Mouse (Mus musculus): ENCODE results near the gene Kat6b. TPM values are rescaled to one million over a fixed set of nuclear protein-coding genes. Genes with fewer than 3 reads are reported as not detected.
"Not testable (repeated sequence)": the region's sequence is repeated elsewhere in the genome, so short reads cannot be mapped to it uniquely, and the experiment has no call there.

Kat6b gene
- total and polyA plus RNA-seq, 2 experiments from 2014 or later, result 16.9 to 35.8 TPM

DNA sequence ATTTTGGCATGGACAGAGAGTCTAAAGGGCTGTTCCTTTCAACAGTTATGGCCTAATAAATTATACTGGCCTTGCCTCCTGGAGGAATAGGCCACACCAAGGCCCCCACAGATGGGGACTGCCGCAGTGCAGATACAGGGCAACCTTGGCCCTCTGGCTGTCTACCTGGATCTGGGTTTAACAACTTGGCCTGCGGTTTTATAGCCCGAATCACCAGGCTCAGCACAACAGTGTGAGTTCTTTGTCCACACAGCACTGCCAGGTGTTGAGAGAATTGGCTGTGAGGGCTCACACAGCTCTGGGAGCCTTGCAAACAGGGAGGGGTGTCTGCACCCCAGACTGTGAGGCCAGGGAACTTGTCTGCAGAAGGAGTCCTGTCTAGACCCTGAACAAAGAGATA, 18.8 kb upstream of the Kat6b start:
- DNase-seq (no peak), ATAC-seq (no peak)
- no peaks in the 10 kb centered on the region for H3K9me3 ChIP-seq (ENCODE audit: low read length)
- no peaks in the 10 kb centered on the region for H3K4me1 ChIP-seq (ENCODE audit: insufficient read depth)
- 91% methylated on average over 3 of the region's 3 CpGs for WGBS
- no peak overlapping the region for H3K27ac ChIP-seq (ENCODE audit: low read depth, low read length)
- H3K27me3 ChIP-seq (ENCODE audit: insufficient read depth, low read length), result no peaks in the 10 kb centered on the region
- no peaks in the 10 kb centered on the region for H3K36me3 ChIP-seq (ENCODE audit: insufficient read depth)
- H3K4me3 ChIP-seq (ENCODE audit: low read depth, low read length), result no peak overlapping the region
- no peak overlapping the region for H3K9ac ChIP-seq
- H3K4me2 ChIP-seq (ENCODE audit: low read depth), result no peak overlapping the region
- no peak for TF ChIP-seq CTCF (IDR thresholded peaks at IDR 0.05; ENCODE audit: low read depth)

DNA sequence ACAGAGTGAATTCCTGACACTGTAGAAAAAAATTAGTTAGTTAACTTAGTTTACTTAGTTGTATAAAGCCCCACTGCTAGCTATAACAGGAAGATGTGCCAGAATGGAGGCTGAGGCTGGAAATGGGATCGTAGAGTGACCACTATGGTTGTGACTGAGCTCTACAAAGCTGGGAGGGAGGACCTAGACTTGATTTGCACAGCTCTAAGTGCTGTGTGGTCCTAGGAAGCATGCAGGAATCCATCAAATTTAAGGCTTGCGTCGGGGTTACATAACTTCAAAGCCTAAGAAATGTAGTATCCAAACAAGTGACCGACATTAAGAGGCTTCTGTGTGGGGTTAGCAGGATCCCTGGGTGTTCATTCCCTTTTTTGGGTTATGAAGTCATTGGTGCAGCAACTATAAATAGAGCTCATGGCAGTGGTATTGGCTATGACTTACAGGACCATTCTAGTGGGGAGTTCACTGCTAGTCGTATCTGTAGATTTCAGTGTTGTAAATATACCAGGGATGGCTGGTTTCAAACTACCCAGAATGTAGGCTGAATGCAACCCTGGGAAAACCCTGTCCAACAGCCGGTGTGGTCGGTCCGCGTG, 18.0 kb upstream of the Kat6b start:
- Histone ChIP-seq H3K36me3 (ENCODE audit: insufficient read depth) (no peaks in the 10 kb centered on the region), H3K4me3 (ENCODE audit: low read depth, low read length) (no peak overlapping the region), H3K9ac (no peak overlapping the region), H3K9me3 (ENCODE audit: low read length) (no peaks in the 10 kb centered on the region), H3K27ac (ENCODE audit: low read depth, low read length) (no peak overlapping the region), H3K4me1 (ENCODE audit: insufficient read depth) (no peaks in the 10 kb centered on the region), H3K4me2 (ENCODE audit: low read depth) (no peak overlapping the region), H3K27me3 (ENCODE audit: insufficient read depth, low read length) (no peaks in the 10 kb centered on the region)
- WGBS, result 92% methylated on average over 9 of the region's 9 CpGs
- DNase-seq (no peak), ATAC-seq (no peak)
- TF ChIP-seq CTCF (IDR thresholded peaks at IDR 0.05; ENCODE audit: low read depth), result no peak

DNA sequence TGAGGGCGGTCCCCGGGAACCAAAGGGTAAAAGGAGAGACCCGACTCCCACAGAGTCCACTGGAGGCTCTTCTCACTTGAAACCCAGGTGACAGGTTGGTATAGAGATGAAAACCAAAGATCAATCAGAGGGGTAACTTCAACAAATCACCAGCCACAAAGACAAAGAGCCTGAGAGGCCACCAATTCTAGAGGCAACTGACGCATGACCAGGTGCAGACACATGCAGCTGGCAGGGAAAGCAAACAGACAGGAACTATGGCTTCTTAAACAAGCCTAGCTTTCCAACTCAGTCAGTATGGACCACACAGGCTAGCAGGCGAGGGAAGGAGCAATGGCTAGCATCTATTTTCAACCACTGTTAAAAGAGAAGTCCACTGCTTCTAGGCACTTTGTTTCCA, 10.8 kb upstream of the Kat6b start:
- Histone ChIP-seq H3K27me3 (ENCODE audit: insufficient read depth, low read length) (no peaks in the 10 kb centered on the region), H3K36me3 (ENCODE audit: insufficient read depth) (no peaks in the 10 kb centered on the region), H3K4me2 (ENCODE audit: low read depth) (no peak overlapping the region), H3K9ac (no peak overlapping the region), H3K4me1 (ENCODE audit: insufficient read depth) (no peaks in the 10 kb centered on the region), H3K9me3 (ENCODE audit: low read length) (no peaks in the 10 kb centered on the region), H3K27ac (ENCODE audit: low read depth, low read length) (no peak overlapping the region), H3K4me3 (ENCODE audit: low read depth, low read length) (no peak overlapping the region)
- ATAC-seq (no peak), DNase-seq (no peak)
- 85% methylated on average over 5 of the region's 5 CpGs for WGBS
- no peak for TF ChIP-seq CTCF (IDR thresholded peaks at IDR 0.05; ENCODE audit: low read depth)

DNA sequence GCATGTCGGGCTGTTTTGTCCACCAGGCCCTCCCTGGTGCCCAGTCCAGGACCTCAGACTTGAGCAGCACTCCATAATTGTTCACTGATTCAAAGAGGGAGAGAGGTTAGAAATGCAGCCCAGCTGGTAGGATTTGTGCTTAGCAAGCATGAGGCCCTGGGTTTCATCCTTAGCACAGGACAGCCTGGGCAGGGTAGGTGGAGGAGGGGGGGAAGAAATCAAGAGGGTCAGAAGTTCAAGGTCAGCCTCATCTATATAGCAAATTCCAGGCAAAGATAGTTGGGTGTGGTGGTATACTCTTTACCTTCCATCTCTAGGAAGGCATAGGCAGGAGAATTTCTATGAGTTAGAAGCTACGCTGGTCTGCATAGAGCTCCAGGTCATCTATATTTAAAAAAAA, 9.3 kb upstream of the Kat6b start:
- Histone ChIP-seq H3K9me3 (ENCODE audit: low read length) (no peaks in the 10 kb centered on the region), H3K36me3 (ENCODE audit: insufficient read depth) (no peaks in the 10 kb centered on the region), H3K4me1 (ENCODE audit: insufficient read depth) (no peaks in the 10 kb centered on the region), H3K27me3 (ENCODE audit: insufficient read depth, low read length) (no peaks in the 10 kb centered on the region), H3K27ac (ENCODE audit: low read depth, low read length) (no peak overlapping the region), H3K9ac (no peak overlapping the region), H3K4me3 (ENCODE audit: low read depth, low read length) (no peak overlapping the region), H3K4me2 (ENCODE audit: low read depth) (no peak overlapping the region)
- WGBS, result 95% methylated on average over 2 of the region's 2 CpGs
- DNase-seq (no peak), ATAC-seq (no peak)
- no peak for TF ChIP-seq CTCF (IDR thresholded peaks at IDR 0.05; ENCODE audit: low read depth)

DNA sequence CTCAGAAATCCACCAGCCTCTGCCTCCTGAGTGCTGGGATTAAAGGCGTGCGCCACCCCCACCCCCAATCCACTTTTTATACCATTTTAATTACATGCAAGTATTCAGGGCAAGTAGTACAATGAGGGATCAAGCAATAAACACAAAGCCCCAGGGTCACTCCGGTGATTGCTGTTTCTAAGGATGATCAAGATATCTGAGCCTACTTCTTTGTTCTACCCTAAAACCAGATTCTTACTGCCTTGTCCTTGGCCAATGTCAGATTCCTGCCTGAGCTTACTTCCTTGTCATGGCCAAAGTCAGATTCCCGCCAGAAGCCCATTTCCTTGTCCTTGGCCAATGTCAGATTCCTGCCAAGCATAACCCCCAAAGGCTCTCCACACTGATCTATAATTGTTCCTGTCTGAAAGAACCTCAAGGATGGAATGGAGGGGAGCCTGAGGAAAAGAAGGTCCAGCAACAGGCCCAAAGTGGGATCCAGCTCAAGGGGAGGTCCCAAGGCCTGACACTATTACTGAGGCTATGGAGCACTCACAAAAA, 6.6 kb upstream of the Kat6b start:
- not testable (repeated sequence) for H3K4me1 ChIP-seq (ENCODE audit: insufficient read depth); H3K27me3 ChIP-seq (ENCODE audit: insufficient read depth, low read length); ATAC-seq; H3K36me3 ChIP-seq (ENCODE audit: insufficient read depth); H3K9ac ChIP-seq; H3K4me3 ChIP-seq (ENCODE audit: low read depth, low read length); DNase-seq; H3K27ac ChIP-seq (ENCODE audit: low read depth, low read length); H3K4me2 ChIP-seq (ENCODE audit: low read depth); H3K9me3 ChIP-seq (ENCODE audit: low read length)
- WGBS, result 86% methylated on average over 4 of the region's 4 CpGs

DNA sequence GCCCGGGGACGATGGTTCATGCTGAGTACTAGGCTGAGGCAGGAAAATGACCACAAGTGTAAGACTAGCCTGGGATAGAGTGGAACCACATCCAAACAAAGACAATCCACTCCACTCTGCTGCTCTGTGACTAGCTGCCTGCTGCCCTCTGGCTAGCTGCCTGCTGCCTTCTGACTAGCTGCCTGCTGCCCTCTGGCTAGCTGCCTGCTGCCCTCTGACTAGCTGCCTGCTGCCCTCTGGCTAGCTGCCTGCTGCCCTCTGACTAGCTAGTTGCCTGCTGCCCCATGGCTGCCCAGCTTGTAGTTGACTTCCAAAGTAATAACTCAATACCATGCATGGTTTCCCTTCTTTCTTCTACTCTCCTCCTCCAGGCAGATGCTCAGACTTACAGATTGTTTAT, 4.1 kb upstream of the Kat6b start:
- no peaks in the 10 kb centered on the region for H3K9me3 ChIP-seq (ENCODE audit: low read length)
- H3K36me3 ChIP-seq (ENCODE audit: insufficient read depth), result no peaks in the 10 kb centered on the region
- no peaks in the 10 kb centered on the region for H3K27me3 ChIP-seq (ENCODE audit: insufficient read depth, low read length)
- no peak overlapping the region for H3K27ac ChIP-seq (ENCODE audit: low read depth, low read length)
- H3K4me1 ChIP-seq (ENCODE audit: insufficient read depth), result no peaks in the 10 kb centered on the region
- no peak for TF ChIP-seq CTCF (IDR thresholded peaks at IDR 0.05; ENCODE audit: low read depth)
- ATAC-seq (no peak), DNase-seq (no peak)
- H3K4me3 ChIP-seq (ENCODE audit: low read depth, low read length), result no peak overlapping the region
- H3K9ac ChIP-seq, result no peak overlapping the region
- 91% methylated on average over 2 of the region's 2 CpGs for WGBS
- no peak overlapping the region for H3K4me2 ChIP-seq (ENCODE audit: low read depth)

DNA sequence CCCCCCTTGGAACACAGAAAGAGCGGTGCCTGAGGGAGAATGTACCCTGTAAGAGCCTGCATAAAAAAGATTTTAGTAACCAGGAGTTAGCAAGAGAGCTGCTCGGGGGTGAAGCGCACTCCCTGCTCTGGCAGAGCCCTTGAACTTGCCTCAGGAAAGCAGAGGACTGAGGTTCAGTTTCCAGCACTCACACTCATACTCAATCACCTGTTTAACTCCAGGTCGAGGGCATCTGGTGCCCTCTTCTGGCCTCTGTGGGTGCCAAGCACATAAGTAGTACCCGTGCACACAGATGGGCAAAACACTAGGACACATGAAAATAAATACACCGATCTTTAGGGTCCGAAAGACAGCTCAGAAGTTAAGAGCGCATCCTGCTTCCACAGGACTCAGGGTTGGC, 1.7 kb upstream of the Kat6b start:
- WGBS, result 95% methylated on average over 8 of the region's 8 CpGs
- no peak for TF ChIP-seq CTCF (IDR thresholded peaks at IDR 0.05; ENCODE audit: low read depth)
- no peak for ATAC-seq

More for the DNA sequence above, 1.7 kb upstream of the Kat6b start:
- Histone ChIP-seq H3K4me3 (ENCODE audit: low read depth, low read length) (no peak overlapping the region), H3K4me2 (ENCODE audit: low read depth) (no peak overlapping the region), H3K27ac (ENCODE audit: low read depth, low read length) (no peak overlapping the region), H3K4me1 (ENCODE audit: insufficient read depth) (no peaks in the 10 kb centered on the region), H3K9ac (no peak overlapping the region), H3K27me3 (ENCODE audit: insufficient read depth, low read length) (no peaks in the 10 kb centered on the region), H3K9me3 (ENCODE audit: low read length) (no peaks in the 10 kb centered on the region), H3K36me3 (ENCODE audit: insufficient read depth) (no peaks in the 10 kb centered on the region)
- no peak for DNase-seq
